Mouse (Mus musculus) Muller cell, postnatal 12 days (primary cell): ENCODE results near the gene Cfap58.

ENCODE experiments used
- DNase-seq: peaks from one replicate; pipeline ENCODE4 v3.0.0-alpha.2; 2015; ENCODE audit errors: inconsistent ontology term

The Cfap58 gene

GRCm38 (mm10) chr19:47978109-47978701 is 40.7 kb downstream of the Cfap58 start:
- no peak for DNase-seq

DNA sequence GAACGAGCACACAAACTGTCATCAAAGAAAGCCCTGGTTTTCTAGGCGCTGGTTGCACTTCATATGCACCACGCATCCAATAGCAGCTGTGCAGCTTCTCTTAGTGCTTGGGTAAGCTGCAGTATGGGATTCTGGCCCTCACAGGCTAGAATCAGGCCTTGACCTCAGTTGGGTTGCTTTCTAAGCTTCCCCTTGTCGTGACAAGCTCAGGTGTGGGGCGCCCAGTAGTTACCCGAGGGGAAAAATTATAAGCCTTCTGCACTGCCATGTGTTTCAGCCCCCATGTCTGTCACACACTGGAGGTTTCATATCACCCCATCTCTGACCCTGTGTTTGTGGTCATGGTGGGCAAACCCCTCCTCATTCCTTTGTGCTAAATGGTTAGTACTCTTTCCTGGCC is 42.0 kb downstream of the Cfap58 start:
- DNase-seq = no peak

GRCm38 (mm10) chr19:47980241-47980640 is 42.8 kb downstream of the Cfap58 start:
- DNase-seq = no peak

- DNase-seq = no peak
Observed at GRCm38 (mm10) chr19:47985606-47986213, 48.2 kb downstream of the Cfap58 start.

GRCm38 (mm10) chr19:47987986-47988385 is 50.5 kb downstream of the Cfap58 start:
- DNase-seq = no peak

DNA sequence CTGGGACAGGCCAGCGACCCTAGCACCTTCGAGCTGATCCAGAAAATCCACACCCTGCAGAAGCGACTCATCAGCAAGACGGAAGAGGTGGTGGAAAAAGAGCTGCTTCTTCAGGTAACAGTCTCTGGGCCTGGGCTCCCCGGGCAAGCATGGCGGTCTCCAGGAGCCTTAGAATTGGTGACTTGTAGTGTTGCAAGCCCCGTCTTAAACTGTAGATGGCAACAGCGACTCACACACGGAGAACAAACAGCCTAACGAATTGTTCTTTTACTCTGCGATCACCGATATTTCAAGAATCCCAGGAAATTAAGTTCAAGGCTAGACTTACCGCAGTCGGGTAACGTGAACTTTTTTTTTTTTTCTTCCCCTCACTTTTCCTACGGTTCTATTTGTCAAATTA is 51.0 kb downstream of the Cfap58 start:
- DNase-seq = peak; percentile 12

GRCm38 (mm10) chr19:47988880-47989574 is 51.6 kb downstream of the Cfap58 start:
- no peak for DNase-seq

DNA sequence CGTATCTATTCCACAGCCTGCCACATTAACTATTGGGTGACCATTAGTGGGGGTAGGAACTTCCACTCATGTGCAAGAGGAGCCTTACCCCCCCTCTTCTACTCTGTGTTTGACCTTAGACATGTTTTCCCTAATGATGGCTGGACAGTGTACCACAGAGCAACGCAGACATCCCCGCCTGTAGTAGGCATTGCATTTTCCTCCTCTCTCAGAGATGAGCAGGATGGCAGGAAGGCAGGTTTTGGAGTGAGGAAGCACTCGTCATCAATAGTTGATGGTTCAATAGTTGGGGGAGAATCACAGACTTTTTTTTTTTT is 52.1 kb downstream of the Cfap58 start:
- no peak for DNase-seq

- no peak for DNase-seq
Observed at GRCm38 (mm10) chr19:48001240-48001639, 63.8 kb downstream of the Cfap58 start.

DNA sequence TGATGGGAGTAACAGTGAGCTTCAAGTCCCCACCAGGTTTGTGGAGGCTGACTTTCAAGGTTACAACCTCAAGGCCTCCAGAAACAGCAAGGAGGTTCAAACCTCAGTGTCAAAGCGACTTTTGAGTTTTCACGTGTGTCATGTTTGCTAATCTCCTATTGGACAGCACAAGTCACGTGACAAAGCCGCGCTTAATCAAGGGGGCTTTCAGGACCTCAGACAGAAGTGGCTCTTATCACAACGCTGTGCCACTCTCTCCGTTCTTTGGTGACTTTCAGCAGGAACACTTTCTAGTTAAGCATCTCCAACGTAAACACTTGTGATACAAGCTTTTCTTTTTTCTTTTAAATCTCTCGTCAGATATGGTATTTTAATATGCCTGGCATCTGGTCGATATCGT is 64.3 kb downstream of the Cfap58 start:
- no peak for DNase-seq

GRCm38 (mm10) chr19:48008771-48009413 is 71.4 kb downstream of the Cfap58 start:
- DNase-seq = no peak

- no peak for DNase-seq
Observed at GRCm38 (mm10) chr19:48009586-48010331, 72.3 kb downstream of the Cfap58 start.

- DNase-seq = no peak
Observed at GRCm38 (mm10) chr19:48020103-48020502, 82.6 kb downstream of the Cfap58 start.

- DNase-seq = no peak
Observed at GRCm38 (mm10) chr19:48021435-48021834, 84.0 kb downstream of the Cfap58 start.

GRCm38 (mm10) chr19:48022763-48023162 is 85.3 kb downstream of the Cfap58 start:
- peak; percentile 36 for DNase-seq

GRCm38 (mm10) chr19:48023726-48024125 is 86.3 kb downstream of the Cfap58 start:
- no peak for DNase-seq

- no peak for DNase-seq
Observed at GRCm38 (mm10) chr19:48025366-48025765, 87.9 kb downstream of the Cfap58 start.

DNA sequence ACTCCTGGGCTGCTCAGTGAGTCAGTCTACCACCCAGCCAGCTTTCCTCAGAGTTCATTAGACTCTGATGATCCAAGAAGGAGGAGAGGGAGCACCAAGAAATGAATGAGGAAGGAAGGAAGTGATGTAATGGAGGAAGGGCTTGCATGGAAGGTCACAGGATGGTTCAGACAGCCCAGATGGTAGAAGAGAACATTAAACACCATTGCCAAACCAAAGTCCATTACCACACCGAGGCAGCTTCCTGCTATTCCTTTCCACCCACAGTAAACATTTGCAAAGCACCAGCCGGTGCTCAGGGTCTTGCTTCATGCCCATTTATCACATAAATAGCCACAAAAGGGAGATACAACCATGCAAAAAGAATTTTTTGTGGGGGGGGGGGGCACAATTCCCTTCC is 89.4 kb downstream of the Cfap58 start:
- DNase-seq = no peak

DNA sequence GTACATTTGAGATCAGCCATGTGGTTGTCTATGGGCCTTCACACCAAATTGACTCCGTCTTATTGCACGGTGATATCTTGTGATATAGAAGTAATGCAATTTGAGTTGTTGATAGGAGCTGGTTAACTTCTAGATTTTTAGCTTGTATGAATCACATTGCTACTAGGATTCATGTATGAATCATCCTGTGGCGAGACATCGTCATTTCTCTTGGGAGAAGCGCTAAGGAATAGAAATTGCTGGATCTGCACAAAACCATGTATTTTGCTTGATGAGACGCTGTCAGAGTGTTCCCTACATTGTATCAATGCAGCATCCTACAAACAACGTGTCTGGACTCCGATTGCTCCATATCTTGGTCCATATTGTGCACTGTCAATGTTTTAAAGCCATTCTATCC is 102.1 kb downstream of the Cfap58 start:
- DNase-seq = no peak

- DNase-seq = no peak
Observed at GRCm38 (mm10) chr19:48047315-48047714, 109.8 kb downstream of the Cfap58 start.

GRCm38 (mm10) chr19:48049361-48049760 is 111.9 kb downstream of the Cfap58 start:
- no peak for DNase-seq

DNA sequence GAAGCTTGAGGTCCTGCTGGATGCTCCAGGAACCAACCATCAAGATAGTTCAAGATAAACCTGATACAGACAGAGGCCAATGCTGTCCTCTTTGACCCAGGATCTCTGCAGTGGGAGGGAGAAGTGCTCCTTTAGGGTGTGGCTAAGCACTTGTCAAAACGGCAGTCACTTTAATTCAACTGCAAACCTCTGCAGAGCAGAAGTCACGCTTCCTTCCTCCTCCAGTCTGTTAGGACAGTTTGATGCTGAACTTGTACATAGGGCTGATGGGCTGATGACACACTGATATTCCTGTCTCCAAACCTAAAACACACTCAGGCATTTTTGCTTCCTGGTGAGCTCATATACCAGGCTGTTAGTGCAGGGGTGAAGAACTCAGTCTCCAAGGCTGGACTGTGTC is 125.8 kb downstream of the Cfap58 start:
- DNase-seq = no peak
